Mouse (Mus musculus) ES-E14 (cell line): ENCODE results near the gene Tubb3. TPM values are rescaled to one million over a fixed set of nuclear protein-coding genes. Genes with fewer than 3 reads are reported as not detected.

Experiments
- DNase-seq: peaks from one replicate; pipeline ENCODE4 v3.0.0-alpha.2; 2013; ENCODE audit warnings: low read depth, low spot score
- H3K27ac ChIP-seq: 2 replicates; pipeline ENCODE4 v1.5.1; 2012; ENCODE audit warnings: low read depth, mild to moderate bottlenecking, low read length, moderate library complexity, mixed read lengths; ENCODE audit not compliant: poor library complexity, insufficient read depth, severe bottlenecking
- H3K36me3 ChIP-seq: 2 replicates; pipeline ENCODE4 v1.6.1; 2012; ENCODE audit warnings: mild to moderate bottlenecking, low read length, moderate library complexity, mixed read lengths; ENCODE audit not compliant: control insufficient read depth, poor library complexity, insufficient read depth, severe bottlenecking
- H3K4me1 ChIP-seq, 2 experiments: fragments of 150-350 bp in 1 of 2; sonication (generic) in 1 of 2; 2 replicates each; pipeline ENCODE4 v1.6.1; 2012; ENCODE audit warnings: low read length in 2 of 2, mild to moderate bottlenecking in 1 of 2, mixed read lengths in 1 of 2; ENCODE audit not compliant: control insufficient read depth in 2 of 2, insufficient read depth in 2 of 2, poor library complexity in 1 of 2
- H3K4me3 ChIP-seq, 2 experiments: fragments of 150-350 bp in 1 of 2; sonication (generic) in 1 of 2; 2 replicates each; pipeline ENCODE4 v1.5.1; 2012; ENCODE audit warnings: low read length in 2 of 2, low read depth in 1 of 2, mild to moderate bottlenecking in 1 of 2, mixed read lengths in 1 of 2; ENCODE audit not compliant: insufficient read depth in 1 of 2, poor library complexity in 1 of 2, severe bottlenecking in 1 of 2
- H3K9ac ChIP-seq: 2 replicates; pipeline ENCODE4 v1.6.1; 2012; ENCODE audit warnings: low read depth, mild to moderate bottlenecking, low read length, mixed read lengths; ENCODE audit not compliant: poor library complexity, insufficient read depth, severe bottlenecking
- H3K9me3 ChIP-seq: fragments of 150-350 bp; sonication (generic); 2 replicates; pipeline ENCODE4 v1.6.1; 2012; ENCODE audit warnings: low read depth, mild to moderate bottlenecking, low read length; ENCODE audit not compliant: control insufficient read depth, insufficient read depth
- CHD2 ChIP-seq: IDR thresholded peaks from 2 replicates; pipeline ENCODE4 v1.6.1; 2014; ENCODE audit warnings: mild to moderate bottlenecking, low read depth, low read length, inconsistent platforms
- HCFC1 ChIP-seq: IDR thresholded peaks from 2 replicates; pipeline ENCODE4 v1.6.1; 2012; ENCODE audit warnings: low read length, inconsistent platforms, borderline replicate concordance; ENCODE audit not compliant: insufficient read depth
- MAFK ChIP-seq: IDR thresholded peaks from 2 replicates; pipeline ENCODE4 v1.6.1; 2014; ENCODE audit warnings: mild to moderate bottlenecking, low read depth, low read length, inconsistent platforms; ENCODE audit not compliant: insufficient read depth
- ZC3H11A ChIP-seq: IDR thresholded peaks from 2 replicates; pipeline ENCODE4 v1.6.1; 2012; ENCODE audit warnings: low read depth, mild to moderate bottlenecking, inconsistent platforms, low read length, borderline replicate concordance
- ZNF384 ChIP-seq: IDR thresholded peaks from 2 replicates; pipeline ENCODE4 v1.6.1; 2012; ENCODE audit warnings: low read depth, low read length, inconsistent platforms
- in situ Hi-C, 2 experiments: fragments of 600-800 bp; cut with MboI; formaldehyde crosslinking; loops; one replicate each; pipeline ENCODE4 v1.15.1; 2025; ENCODE audit warnings: low sequenced_read_pairs in 2 of 2, inconsistent platforms in 1 of 2; ENCODE audit not compliant: unreplicated experiment in 2 of 2
- total RNA-seq: library from RNA; depleted of rRNA; stranded (reverse); fragments of 300-350 nt; gene quantifications from 2 replicates; pipeline ENCODE4 v1.2.3, GENCODE M21; 2012; rRNA removed

Tubb3 gene
- total RNA-seq, 1 experiment: 117 TPM

- no peaks in the 10 kb centered on the region for H3K9me3 ChIP-seq
- H3K4me1 ChIP-seq: peaks cover 0 to 3% of the 10 kb centered on the region in 2 experiments; a peak in 2 of 4 replicates
- TF ChIP-seq HCFC1: 0 out of 2 replicates have a peak, but pooled peaks have one; percentile 47
- no peak for TF ChIP-seq ZC3H11A
- peaks cover 46% of the 10 kb centered on the region for H3K36me3 ChIP-seq
- in situ Hi-C loops: no loop called here
- peak overlapping the region; percentile 81 for H3K9ac ChIP-seq
- peak overlapping the region; percentile 79 to 80 for H3K4me3 ChIP-seq
- DNase-seq: peak; percentile 91
- H3K27ac ChIP-seq: peak overlapping the region; percentile 64
These were observed 42.7 kb downstream of the Tubb3 start for GRCm38 (mm10) chr8:123453951-123454350.

GRCm38 (mm10) chr8:123454559-123454958 lies 43.3 kb downstream of the Tubb3 start:
- in situ Hi-C loops: no loop called here
- peaks cover 0 to 3% of the 10 kb centered on the region in 2 experiments; a peak in 2 of 4 replicates for H3K4me1 ChIP-seq
- H3K9me3 ChIP-seq: no peaks in the 10 kb centered on the region
- TF ChIP-seq ZNF384 (no peak), CHD2 (no peak), MAFK (no peak), ZC3H11A (no peak)
- peaks cover 48% of the 10 kb centered on the region for H3K36me3 ChIP-seq
- H3K4me3 ChIP-seq: peak overlapping the region; percentile 79 to 80
- no peak for DNase-seq
- H3K9ac ChIP-seq: peak overlapping the region; percentile 81
- peak overlapping the region; percentile 64; the same call in 1 of the 2 replicates for H3K27ac ChIP-seq

- H3K36me3 ChIP-seq: peaks cover 34% of the 10 kb centered on the region
- H3K4me3 ChIP-seq: no peak overlapping the region
- no peaks in the 10 kb centered on the region for H3K9me3 ChIP-seq
- in situ Hi-C loops: no loop called here
- H3K27ac ChIP-seq: no peak overlapping the region
- no peak for TF ChIP-seq MAFK
- no peak for TF ChIP-seq HCFC1
- H3K9ac ChIP-seq: no peak overlapping the region
- no peaks in the 10 kb centered on the region for H3K4me1 ChIP-seq
- no peak for DNase-seq
These were observed 52.4 kb downstream of the Tubb3 start for GRCm38 (mm10) chr8:123463651-123464050.

DNA sequence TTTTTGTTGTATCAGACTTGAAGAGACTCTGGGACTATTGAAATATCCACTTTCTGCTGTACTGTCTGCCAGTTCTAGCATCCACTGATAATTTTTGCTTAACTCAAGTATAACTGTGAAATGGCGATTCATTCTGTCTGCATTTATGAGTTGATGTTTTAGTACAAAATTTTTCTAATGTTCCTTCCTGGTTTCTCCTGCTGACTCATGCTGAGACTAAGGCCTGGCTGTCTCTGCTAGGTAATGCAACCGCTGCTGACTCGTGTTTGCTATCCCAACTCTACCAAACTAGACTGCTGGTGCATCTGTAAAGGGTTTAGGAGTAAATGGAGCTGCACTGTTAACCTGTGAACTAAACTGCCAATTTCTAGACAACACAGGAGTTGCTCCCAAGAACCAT lies 56.3 kb downstream of the Tubb3 start:
- Histone ChIP-seq H3K27ac (no peak overlapping the region), H3K9ac (no peak overlapping the region), H3K9me3 (no peaks in the 10 kb centered on the region), H3K36me3 (peaks cover 6% of the 10 kb centered on the region), H3K4me1 (no peaks in the 10 kb centered on the region), H3K4me3 (no peak overlapping the region)
- TF ChIP-seq MAFK (peak; percentile 42; the same call in 1 of the 2 replicates), HCFC1 (no peak)
- in situ Hi-C loops: no loop called here
- DNase-seq: no peak

Other genes starting within 250 kb of the Tubb3 start
- gene Dpep1, start 225.2 kb upstream of the Tubb3 start, total RNA-seq: not detected in 2 replicates
- gene Chmp1a, start 198.7 kb upstream of the Tubb3 start, total RNA-seq: 68.8 and 86.0 TPM in 2 replicates
- 1.2 and 1.4 TPM in 2 replicates for gene Spata33, start 198.6 kb upstream of the Tubb3 start, total RNA-seq
- 42.7 and 58.9 TPM in 2 replicates for gene Cdk10, start 186.6 kb upstream of the Tubb3 start, total RNA-seq
- gene Spata2l, start 175.2 kb upstream of the Tubb3 start, total RNA-seq: 1.2 and 1.7 TPM in 2 replicates
- gene Zfp276, start 157.2 kb upstream of the Tubb3 start, total RNA-seq: 14.8 and 19.1 TPM in 2 replicates
- gene Vps9d1, start 157.1 kb upstream of the Tubb3 start, total RNA-seq: 10.8 and 15.4 TPM in 2 replicates
- gene Fanca, start 92.8 kb upstream of the Tubb3 start, total RNA-seq: 31.7 and 52.6 TPM in 2 replicates
- 8.8 and 13.6 TPM in 2 replicates for gene Spire2, start 78.7 kb upstream of the Tubb3 start, total RNA-seq
- gene Tcf25, start 37.7 kb upstream of the Tubb3 start, total RNA-seq: 87.2 and 114 TPM in 2 replicates
- 0.27 and 0.42 TPM in 2 replicates for gene Mc1r, start 4.3 kb upstream of the Tubb3 start, total RNA-seq
- 34.3 and 42.5 TPM in 2 replicates for gene Def8, start 12.1 kb downstream of the Tubb3 start, total RNA-seq
- gene Afg3l1, start 66.5 kb downstream of the Tubb3 start, total RNA-seq: 80.0 and 96.7 TPM in 2 replicates
- gene Dbndd1, start 104.0 kb downstream of the Tubb3 start, total RNA-seq: 1.4 and 1.6 TPM in 2 replicates
- gene Gas8, start 107.4 kb downstream of the Tubb3 start, total RNA-seq: 16.2 and 25.3 TPM in 2 replicates
- 8.8 and 12.7 TPM in 2 replicates for gene Rhou, start 242.5 kb downstream of the Tubb3 start, total RNA-seq